Mouse (Mus musculus): ENCODE results near the gene Trio.

Trio gene

GRCm38 (mm10) chr15:27991066-27991701 lies 34.5 kb downstream of the Trio start:
- no peak for DNase-seq

GRCm38 (mm10) chr15:27987979-27988378 lies 37.7 kb downstream of the Trio start:
- DNase-seq: no peak

GRCm38 (mm10) chr15:27984881-27985280 lies 40.8 kb downstream of the Trio start:
- no peak for DNase-seq

- DNase-seq: no peak
Observed at GRCm38 (mm10) chr15:27981764-27982500, 43.7 kb downstream of the Trio start.

GRCm38 (mm10) chr15:27981258-27981657 lies 44.4 kb downstream of the Trio start:
- no peak for DNase-seq

GRCm38 (mm10) chr15:27980436-27980835 lies 45.2 kb downstream of the Trio start:
- peak; percentile 63 to 67 for DNase-seq

GRCm38 (mm10) chr15:27976950-27977349 lies 48.7 kb downstream of the Trio start:
- no peak for DNase-seq

GRCm38 (mm10) chr15:27976366-27976765 lies 49.3 kb downstream of the Trio start:
- DNase-seq: no peak

GRCm38 (mm10) chr15:27974637-27975036 lies 51.0 kb downstream of the Trio start:
- DNase-seq: no peak

- DNase-seq: no peak
Observed at GRCm38 (mm10) chr15:27968183-27968582, 57.5 kb downstream of the Trio start.

- no peak for DNase-seq
Observed at GRCm38 (mm10) chr15:27967128-27967876, 58.3 kb downstream of the Trio start.

GRCm38 (mm10) chr15:27964877-27965276 lies 60.8 kb downstream of the Trio start:
- DNase-seq: no peak

- peak; percentile 24 to 33 for DNase-seq
Observed at GRCm38 (mm10) chr15:27963506-27963905, 62.1 kb downstream of the Trio start.

- DNase-seq: no peak
Observed at GRCm38 (mm10) chr15:27960642-27961041, 65.0 kb downstream of the Trio start.

- DNase-seq: no peak
Observed at GRCm38 (mm10) chr15:27957867-27958266, 67.8 kb downstream of the Trio start.

- no peak for DNase-seq
Observed at GRCm38 (mm10) chr15:27955614-27956013, 70.0 kb downstream of the Trio start.

- DNase-seq: no peak
Observed at GRCm38 (mm10) chr15:27954356-27954755, 71.3 kb downstream of the Trio start.

- DNase-seq: no peak
Observed at GRCm38 (mm10) chr15:27953570-27953969, 72.1 kb downstream of the Trio start.

GRCm38 (mm10) chr15:27951195-27951594 lies 74.5 kb downstream of the Trio start:
- DNase-seq: no peak

- DNase-seq: no peak
Observed at GRCm38 (mm10) chr15:27949196-27949595, 76.5 kb downstream of the Trio start.

- DNase-seq: no peak
Observed at GRCm38 (mm10) chr15:27947880-27948279, 77.8 kb downstream of the Trio start.

GRCm38 (mm10) chr15:27945570-27945969 lies 80.1 kb downstream of the Trio start:
- no peak for DNase-seq

GRCm38 (mm10) chr15:27944898-27945297 lies 80.8 kb downstream of the Trio start:
- DNase-seq: no peak
